Mouse (Mus musculus) hematopoietic multipotent progenitor cell, adult 10-12 weeks (in vitro differentiated cells): Measurements from ENCODE around the gene Gm614. TPM values are rescaled to one million over a fixed set of nuclear protein-coding genes. Genes with fewer than 3 reads are reported as not detected.

ENCODE experiments used
- polyA plus RNA-seq: library from polyadenylated mRNA; stranded (reverse); fragments of >175 nt; gene quantifications from 2 replicates; pipeline ENCODE4 v1.2.3, GENCODE M21; 2012; ENCODE audit warnings: low replicate concordance

Gm614 gene
- 0.34 TPM in 1 of 2 replicates, not detected in the other for polyA plus RNA-seq

DNA sequence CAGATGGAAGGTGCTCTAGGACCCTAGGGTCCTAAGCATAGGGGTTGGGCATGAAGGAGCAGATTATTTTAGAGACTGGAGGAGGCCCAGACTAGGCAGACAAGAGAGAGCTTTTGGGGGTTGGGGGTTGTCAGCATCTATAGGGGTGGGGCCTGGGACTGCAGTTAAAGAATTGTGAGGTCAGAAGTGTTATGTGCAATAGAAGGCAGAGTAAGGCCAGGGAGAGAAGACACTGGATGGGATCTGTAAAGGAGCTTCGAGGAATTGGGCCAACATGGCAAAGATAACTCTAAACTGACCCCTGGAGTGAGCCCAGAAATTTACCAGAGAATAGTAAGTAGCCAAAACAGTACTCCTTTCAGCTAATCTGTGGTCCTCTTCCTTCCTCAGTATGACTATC is at the start of gene Gm614:
Gene Gm614, minus strand, starts transcription at position 101 of the 400 bp plus-strand sequence.

DNA sequence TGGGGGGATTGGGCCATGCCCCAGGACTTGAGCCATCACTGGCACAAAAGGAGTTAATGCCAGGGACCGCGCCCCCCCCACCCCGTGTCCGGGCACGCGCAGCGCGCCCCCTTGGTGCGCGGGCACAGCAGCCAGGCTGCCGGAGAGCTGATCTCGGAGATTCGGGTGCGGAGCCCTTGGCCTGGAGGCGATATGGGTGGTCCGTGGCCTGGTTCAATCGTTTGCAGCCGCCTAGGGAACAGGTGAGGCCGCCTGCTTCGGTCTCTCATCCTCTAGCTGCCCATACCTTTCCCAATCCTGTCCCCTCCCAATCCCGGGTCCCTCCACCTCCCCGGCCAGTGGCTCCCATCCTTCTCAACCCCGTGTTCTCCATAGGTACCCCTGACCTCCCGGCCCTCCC is 35.3 kb upstream of the Gm614 start, which contains the start of gene Nlgn3:
Gene Nlgn3, plus strand, starts transcription at position 114 of the 400 bp plus-strand sequence.

DNA sequence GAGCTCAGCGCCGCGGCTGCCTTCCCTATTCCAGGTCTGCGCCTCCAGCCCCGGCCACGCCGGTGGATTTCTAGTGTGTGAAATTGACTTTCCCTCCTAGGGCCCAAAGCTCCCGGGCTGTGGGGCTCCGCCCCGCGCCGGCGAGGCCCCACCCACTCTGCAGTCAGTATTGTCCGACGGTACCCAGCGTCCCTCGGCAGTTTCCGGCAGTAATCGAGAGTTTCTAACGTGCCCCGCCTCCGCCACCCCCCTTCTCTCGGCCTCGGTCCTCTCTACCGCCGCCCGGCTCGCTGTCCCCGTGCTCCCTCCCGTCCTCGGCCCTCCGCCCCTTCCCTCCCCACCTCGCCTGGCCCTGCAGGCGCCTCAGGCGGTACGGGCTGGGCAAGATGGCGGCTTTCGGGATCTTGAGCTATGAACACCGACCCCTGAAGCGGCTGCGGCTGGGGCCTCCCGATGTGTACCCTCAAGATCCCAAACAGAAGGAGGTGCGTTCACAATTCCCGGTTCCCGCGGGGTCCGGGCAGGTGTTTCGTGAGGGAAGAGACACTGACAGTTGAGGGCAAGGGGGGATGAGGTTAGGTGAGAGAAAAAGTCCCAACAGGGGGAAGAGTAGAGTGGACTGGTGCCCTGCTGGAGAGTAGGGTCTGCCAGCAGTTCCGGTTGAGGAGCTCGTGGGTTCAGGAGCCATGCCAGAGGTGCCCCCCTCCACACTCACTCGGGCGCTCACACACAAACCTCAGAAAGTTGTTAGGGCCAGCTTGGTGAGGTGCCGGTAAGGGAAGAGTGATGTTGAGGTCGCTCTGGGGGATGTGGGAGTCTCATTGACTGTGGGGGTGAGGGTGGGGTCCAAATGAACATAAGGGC is 10.3 kb upstream of the Gm614 start, which contains the start of gene Med12:
Gene Med12, plus strand, starts transcription at position 156 of the 864 bp plus-strand sequence.

DNA sequence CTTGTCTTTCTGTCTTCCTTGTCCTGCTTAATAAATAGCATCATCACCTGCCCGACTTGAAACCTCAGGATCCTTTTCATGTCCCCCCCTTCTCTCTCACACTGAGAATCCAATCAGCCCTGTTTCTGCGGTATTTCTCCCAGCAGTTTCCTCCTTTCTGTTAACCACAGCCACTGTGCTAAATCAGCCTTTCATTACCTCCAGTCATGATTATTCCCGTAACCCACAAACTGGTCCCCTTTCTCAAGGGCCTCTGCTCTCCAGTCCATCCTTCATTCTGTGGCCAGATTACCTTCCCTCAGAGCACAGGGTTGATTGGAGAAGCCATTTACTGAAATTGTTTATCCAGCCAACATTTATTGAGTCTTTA is 4.9 kb upstream of the Gm614 start, which contains the start of gene Gm20489:
Gene Gm20489, minus strand, starts transcription at position 269 of the 370 bp plus-strand sequence.

DNA sequence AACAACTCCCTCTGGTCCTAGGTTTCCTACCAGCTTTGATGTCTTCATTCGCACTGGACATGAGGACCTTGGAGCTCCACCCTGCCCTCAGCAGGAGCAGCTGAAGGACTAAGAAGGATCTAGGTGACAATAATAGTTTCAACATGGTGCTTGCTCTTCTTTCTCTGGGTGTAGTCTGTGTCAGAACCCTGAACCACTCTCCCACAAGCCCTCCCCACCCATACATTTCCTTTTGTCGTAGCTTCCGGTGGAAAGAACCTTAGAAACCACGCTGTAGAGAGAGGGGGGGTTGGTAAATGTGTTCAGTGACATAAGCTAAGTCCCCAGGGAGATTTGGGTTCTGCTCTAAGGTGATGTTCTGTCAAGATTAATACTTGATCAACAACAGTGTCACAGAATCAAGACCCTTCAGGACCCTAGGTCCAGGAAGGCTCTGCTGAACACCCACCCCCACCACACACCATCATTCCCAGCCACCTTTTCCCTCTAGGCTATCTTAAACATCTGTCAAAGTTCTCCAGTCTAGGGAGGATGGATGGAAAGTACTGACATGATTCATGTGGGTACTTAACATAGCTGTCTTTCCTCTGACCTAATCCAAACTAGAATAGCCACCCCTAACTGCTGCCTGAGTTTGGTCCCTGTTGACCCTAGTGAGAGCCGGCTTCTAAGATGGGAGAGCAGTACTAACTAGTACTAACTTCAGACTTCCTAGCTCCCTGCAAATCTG is 4.4 kb upstream of the Gm614 start, which contains the start of gene Il2rg:
Gene Il2rg, minus strand, starts transcription at position 231 of the 730 bp plus-strand sequence.

DNA sequence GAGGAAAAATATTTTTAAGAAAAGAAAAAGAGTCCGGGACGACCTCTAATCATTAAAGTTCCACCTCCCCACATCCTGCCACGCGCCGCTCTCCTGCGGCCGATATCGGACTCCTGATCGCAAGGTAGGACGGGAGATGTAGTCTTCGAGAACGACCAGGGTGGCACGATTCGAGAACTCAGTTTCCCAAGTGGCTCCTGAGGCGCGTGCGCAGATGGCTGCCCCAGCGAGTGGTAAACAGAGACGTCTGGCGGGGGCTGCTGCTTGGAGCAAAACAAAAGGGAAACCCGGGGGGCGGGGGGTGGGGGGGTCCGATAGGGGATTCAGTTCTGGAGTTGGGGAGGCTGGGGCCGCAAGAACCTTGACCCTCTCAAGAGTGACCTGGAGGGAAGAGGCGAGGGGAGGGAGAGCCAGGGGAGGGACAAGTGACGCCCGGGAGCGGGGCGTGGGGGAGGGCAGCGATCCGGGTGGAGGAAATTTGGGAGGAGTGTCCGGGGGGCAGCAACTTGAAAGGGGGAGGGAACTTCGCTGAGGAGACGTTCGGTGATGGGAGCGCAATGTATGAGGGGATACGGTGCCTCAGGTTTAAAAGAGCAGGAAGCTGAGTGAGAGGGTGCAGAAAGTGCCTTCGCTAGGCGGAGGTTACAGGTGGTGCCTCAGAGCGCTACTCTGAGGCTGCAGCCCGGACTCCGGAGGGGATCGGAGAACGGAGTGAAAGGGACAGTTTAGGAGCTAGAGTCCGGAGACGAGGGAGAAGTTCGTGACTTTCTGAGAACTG is 9.7 kb downstream of the Gm614 start, which contains the start of gene Foxo4:
Gene Foxo4, plus strand, starts transcription at position 577 of the 778 bp plus-strand sequence.

DNA sequence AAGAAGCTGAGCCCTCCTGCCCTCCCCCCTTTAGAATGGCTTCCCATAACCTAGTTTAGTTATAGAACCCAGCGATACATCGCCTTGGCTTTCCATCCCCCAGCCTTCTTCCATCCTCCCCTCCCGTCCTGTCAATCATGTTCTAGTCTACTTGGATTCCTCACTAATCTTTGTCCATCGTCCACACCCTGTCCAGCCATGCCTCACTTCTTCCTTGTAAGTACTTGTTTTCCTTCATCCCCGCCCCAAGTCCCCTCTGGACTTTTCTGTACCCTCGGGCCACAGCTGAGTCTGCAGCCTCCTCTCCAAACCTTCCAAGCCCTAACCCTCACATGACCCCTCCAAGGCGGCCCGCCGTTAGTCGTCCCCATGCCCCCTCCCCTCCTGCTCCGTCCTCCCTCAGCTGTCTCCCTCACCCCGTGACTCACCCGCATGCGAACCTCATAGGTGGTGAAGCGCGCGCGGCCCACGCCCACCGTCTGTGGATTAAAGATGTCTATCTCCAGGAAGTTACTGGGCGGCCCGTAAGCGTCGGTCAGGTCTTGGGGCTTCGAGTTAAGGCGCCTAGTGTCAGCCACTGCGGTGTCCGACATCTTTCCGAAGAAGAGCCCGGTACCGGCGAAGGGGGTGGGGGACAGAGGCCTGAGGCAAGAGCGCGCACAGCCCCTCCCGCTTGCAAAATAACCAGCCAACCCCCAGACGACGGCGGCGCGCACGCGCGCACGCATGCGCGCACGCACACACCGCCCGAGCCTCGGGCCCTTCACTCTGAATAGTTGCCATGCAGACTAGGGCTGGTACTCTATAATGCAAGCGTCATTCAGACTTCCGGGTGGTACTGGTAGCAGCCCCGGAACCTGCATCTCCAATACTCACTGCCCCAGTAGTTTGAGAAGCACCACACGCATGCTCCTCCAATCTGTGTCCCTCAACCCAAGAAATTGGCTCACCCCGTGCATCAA is 41.7 kb downstream of the Gm614 start, which contains the start of gene Snx12:
Gene Snx12, minus strand, starts transcription at position 730 of the 962 bp plus-strand sequence.

Other genes with a start within 250 kb of the Gm614 start
- 0.06 TPM in 1 of 2 replicates, not detected in the other for gene Tex11, start 204.3 kb downstream of the Gm614 start, polyA plus RNA-seq
- not detected in 2 replicates for gene Slc7a3, start 178.0 kb downstream of the Gm614 start, polyA plus RNA-seq
- gene Snx12, start 41.4 kb downstream of the Gm614 start, polyA plus RNA-seq, result 28.7 and 28.9 TPM in 2 replicates
- gene Foxo4, start 9.5 kb downstream of the Gm614 start, polyA plus RNA-seq, result 33.2 and 33.8 TPM in 2 replicates
- 53.8 and 251 TPM in 2 replicates for gene Il2rg, start 4.3 kb upstream of the Gm614 start, polyA plus RNA-seq
- gene Gm20489, start 5.0 kb upstream of the Gm614 start, polyA plus RNA-seq, result 0.12 and 0.14 TPM in 2 replicates
- 71.7 and 104 TPM in 2 replicates for gene Med12, start 10.0 kb upstream of the Gm614 start, polyA plus RNA-seq
- gene Nlgn3, start 35.2 kb upstream of the Gm614 start, polyA plus RNA-seq, result 0.15 TPM in 1 of 2 replicates, not detected in the other
- gene Gjb1, start 112.4 kb upstream of the Gm614 start, polyA plus RNA-seq, result not detected in 2 replicates
- gene Zmym3, start 156.9 kb upstream of the Gm614 start, polyA plus RNA-seq, result 28.0 and 55.3 TPM in 2 replicates
- 26.8 and 50.3 TPM in 2 replicates for gene Nono, start 165.3 kb upstream of the Gm614 start, polyA plus RNA-seq
- 0.15 and 0.46 TPM in 2 replicates for gene Itgb1bp2, start 185.1 kb upstream of the Gm614 start, polyA plus RNA-seq